Mouse (Mus musculus): ENCODE data around the gene Gpr158.

DNA sequence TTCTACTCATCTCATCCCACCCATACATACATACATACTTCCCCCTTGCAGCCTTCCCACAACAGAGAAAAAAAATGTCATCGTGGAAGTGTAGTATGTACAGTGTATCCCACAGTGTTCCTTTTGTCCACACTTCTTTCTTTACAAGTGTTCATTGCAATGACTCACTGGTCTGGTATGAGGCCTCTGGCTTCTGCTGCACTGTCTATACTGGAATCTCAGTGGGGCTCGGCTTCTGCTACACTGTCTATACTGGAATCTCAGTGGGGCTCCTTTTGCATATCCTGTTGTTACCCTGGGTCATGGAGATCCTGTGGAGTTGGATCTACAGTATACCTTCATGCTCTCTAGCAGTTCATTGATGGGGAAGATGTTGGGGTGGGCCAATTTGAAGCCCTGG, 425.8 kb downstream of the Gpr158 start:
- TF ChIP-seq GATA1 (IDR thresholded peaks at IDR 0.05; ENCODE audit: borderline replicate concordance, low read length) (no peak), FLI1 (IDR thresholded peaks at IDR 0.05; ENCODE audit: low read length) (no peak)
